Mouse (Mus musculus): ENCODE results near the gene Itgb3.
"Not testable (repeated sequence)": the region's sequence is repeated elsewhere in the genome, so short reads cannot be mapped to it uniquely, and the experiment has no call there.

The Itgb3 gene

DNA sequence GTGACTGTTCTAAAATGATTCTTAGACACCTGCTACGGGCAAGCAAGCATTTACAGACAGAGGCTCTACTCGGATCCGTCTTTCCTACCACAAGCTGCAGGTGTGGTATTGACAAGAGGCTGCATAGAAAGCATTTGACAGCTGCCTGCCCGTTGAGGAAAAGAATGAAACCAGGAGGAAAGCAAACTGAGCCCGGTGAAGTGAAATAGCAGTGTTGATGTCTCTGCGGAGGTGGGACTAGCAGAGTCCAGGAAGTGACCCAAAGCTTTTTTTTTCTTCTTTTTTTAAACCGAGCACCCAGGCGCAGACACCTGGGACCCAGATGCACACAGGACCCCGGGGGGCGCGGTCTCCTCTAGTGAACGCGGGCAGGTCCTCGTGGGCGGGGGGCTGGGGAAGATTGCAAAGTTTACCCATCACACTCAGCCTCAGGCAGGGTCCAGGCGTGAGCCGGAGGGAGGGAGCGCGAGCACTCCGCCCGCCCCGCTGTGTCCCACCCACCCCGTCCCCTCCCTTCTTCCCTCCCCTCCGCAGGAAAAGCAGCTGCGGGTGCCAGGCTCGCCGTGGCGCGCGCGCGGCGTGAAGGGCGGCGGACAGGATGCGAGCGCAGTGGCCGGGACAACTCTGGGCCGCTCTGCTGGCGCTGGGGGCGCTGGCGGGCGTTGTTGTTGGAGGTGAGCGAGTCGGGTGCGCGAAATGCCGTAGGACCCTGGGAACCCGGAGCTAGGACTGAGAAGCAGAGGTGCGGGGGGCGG is at the start of gene Itgb3:
Itgb3 (plus strand) TSS at position 510 of the 755 bp plus-strand sequence.
- peak; percentile 76 to 85 for DNase-seq

DNA sequence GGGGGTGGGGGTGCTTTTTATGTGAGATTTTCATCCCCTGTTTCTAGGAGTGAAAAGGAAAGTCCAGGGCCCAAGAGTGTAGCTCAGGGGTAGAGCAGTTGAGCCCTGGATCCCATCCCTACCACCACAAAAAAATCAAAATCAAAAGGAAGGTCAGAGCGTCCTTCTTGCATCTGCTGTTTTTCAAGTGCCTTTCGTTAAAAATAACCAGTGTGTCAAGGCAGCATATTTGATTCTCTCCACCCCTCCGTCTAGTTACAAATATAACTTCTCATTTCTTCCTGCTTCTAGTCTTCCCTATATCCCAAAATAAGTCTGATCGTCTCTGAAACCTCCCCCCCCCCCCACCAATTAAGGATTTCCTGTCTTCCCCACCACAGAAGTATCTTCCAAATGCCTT is 49.7 kb upstream of the Itgb3 start:
- no peak for DNase-seq

DNA sequence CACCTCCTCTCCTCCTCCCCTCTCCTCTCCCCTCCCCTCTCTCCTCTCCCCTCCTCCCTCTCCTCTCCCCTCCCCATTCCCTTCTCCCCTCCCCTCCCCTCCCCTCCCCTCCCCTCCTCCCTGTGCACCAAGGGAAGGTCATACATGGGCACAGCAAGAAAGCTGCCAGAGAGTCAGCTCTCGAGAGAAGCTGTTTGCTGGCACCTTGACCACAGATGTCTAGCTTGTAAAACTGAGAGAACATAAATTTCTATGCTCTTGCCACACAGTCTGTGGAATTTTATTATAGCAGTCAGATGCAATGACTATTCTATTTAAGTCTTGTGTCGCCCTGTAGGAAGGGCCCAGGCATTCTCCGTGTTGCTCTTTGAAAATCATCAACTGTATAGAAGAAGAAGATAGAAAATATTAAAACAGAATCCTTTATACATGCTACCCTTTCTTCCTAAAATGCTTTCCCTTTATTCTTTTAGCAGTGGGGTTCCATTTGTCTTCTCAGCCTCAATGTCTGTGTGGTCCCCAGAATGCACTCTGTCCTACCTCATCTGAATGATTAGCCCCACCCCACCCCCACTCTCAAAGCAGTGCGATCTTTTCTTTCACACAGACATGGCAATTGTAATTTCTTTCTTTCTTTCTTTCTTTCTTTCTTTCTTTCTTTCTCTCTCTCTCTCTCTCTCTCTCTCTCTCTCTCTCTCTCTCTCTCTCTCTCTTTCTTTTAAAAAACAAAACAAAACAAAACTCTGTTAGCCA is 49.0 kb upstream of the Itgb3 start:
- no peak for DNase-seq

DNA sequence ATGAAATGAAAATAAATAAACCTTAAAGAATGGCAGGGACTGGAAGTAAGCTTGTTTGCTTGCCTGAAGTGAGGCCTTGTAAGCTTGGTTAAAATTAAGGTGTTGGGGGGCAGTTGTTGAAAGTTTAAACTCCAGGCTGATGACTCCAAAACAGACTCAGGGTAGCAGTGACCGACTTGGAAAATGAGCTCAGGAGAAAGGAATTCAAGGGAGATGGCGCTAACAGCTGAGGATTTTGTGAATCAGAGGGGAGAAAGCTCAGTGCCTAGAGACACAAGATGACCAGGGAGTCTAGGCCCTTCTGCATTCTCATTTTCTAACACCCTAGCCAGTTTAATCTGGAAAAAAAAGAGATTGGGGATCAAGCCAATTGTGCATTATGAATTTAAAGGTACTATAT is 46.8 kb upstream of the Itgb3 start:
- no peak for DNase-seq

DNA sequence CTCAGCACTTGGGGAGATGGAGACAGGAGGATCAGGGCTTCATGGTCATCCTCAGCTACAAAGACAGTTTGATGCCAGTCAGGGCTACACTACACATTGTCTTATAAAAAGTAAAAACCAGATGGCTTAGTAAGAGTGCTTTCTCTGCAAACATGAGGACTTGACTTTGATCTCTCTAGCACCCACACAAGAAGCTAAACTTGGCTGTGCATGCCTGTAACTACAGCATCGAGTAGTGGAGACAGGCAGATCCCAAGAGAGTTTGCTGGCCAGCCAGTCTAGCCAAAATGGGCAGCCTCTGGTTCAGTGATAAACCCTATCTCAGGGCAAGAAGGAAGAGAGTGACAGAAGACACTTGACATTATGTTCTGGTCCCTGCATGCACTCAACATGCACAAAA is 44.3 kb upstream of the Itgb3 start:
- no peak for DNase-seq

DNA sequence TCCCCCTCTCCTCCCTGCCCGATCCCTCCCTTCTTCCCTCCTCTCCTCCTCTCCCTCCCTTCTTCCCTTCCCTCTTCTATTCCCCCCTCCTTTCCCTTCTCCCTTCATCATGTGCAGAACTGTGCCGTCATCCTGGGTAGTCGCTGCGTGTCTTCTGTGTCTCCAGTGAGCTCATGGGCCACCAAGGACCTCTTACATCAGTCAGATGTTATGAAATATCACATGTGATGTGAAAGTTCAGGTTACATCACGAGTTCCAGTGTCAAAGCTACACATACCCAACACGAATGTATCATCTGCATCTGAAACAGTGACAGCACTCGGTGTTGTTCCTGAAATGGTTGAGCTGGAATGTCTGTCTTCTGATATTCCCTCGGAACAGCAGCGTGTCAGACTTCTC is 42.6 kb upstream of the Itgb3 start:
- no peak for DNase-seq

DNA sequence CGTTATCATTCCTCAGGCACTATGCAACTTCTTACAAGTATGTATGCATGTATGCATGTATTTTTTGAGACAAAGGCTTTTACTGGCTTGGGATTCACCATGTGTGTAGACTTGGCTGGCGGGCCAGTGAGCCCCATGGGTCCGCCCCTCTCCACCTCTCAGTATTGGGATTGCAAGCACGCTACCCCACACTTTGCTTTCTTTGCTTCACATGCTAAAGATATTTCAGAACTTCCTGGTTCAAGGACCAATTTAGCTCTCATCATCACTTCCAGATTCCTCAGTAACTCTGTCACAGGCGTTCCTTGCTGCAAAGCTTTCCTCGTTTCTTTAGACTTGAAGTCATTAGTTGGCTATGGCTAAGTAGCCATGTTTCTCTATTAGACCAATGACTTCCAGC is 41.7 kb upstream of the Itgb3 start:
- DNase-seq = no peak

DNA sequence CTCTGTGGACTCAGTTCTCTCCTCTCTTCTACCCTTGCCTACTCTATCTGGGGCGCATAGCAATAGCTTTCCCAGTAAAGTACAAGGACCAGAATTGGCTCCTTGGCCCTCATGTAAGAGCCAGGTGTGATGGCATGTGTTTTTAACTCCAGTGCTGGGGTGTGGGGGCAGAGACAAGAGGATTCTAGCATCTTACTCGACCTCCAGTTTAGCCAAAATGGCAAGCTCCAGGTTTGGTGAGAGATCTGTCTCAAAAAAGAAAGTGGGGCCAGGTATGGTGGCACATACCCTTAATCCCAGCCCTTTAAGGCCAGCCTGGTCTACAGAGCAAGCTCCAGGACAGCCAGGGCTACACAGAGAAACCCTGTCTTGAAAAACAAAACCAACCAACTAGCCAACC is 41.0 kb upstream of the Itgb3 start:
- no peak for DNase-seq

DNA sequence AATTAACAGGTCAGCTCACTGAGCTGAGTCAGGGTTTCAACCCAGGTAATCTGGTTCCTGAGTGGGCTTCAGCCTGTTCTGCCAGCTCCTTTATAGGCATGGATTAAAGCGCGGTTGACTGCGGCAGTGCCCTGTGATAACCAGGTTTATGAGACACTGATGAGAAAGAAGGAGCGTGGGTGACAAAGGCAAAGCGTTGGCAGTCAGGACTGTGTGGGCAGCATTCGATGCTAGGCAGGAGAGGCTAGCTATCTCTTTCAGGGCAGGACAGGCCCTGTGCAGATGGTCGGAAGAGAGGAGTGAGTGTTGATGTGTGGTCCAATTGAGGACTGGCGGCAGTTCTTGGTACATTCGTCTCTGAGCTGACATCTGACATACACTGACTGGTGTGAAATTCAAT is 40.1 kb upstream of the Itgb3 start:
- DNase-seq = no peak

DNA sequence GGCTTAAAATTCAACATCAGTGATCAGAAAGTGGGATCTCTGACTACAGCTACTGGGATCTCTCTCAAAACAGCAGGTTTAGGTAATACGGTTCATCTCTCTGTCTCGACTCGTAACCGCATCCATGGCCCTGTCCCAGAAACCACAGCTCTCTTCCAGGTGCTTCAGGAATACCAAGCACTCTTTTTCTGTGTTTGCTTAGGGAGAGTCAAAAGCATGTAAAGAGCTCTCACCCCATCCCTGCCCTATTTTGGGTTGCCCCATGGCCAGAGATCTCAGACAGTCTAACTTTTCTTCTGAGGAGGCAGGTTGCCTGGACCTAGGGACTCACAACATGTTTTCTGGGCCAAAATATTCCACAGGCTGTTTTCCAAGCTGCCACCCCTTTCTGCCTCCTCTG is 39.5 kb upstream of the Itgb3 start:
- DNase-seq = no peak

DNA sequence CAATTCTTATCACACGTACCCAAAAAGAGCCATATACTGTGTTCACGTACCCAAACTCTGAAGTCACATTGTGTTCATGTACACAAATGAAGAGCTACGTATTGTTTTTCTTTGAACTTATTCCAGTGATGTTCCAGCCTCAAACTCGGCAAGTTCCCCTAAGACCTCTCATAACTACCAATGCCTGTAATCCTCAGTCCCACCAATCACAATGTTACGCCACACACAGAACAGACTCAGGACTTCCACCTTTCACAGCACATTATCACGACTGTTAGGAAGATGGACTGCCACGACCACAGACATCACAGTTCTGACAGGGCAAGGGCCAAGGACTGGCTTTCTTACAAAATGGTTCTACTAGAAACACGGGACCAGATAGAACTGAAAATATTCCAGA is 37.3 kb upstream of the Itgb3 start:
- not testable (repeated sequence) for DNase-seq

DNA sequence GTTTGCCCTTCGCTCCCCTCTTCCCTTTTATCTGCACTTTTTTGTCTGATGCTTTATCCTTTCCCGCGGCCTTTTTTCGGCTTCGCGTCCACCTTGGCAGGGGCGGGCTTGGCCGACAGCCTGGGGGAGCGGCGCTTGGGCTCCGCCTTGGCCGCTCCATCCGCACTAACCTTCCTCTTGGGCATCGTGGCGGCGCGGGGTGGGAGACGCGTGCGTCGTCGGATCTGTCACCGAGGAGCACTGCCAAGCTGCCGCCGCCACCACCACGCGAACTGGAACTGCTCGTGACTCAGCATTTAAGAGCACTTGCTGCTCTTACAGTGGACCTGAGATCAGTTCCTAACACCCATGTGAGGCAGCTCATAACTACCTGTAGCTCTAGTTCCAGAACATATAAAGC is 36.4 kb upstream of the Itgb3 start:
- not testable (repeated sequence) for DNase-seq

DNA sequence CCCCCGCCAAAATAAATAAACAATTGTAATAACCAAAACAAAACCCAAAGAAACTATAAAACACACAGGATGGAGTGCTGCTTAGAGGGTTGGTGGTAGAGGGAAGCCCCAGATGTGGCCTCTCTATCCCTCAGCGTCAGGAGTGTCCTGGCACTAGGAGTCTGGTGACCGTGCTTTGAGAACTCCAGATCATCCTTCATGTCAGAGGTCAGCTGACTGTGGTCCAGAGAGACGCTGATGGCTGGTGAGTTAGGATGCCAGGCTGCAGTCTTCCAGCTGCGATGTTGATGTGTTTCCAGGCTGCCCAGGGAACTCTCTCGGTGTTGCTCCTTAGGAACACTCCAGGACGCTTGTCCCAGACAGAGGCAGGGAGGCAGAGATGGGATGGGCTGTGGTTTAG is 35.7 kb upstream of the Itgb3 start:
- no peak for DNase-seq

DNA sequence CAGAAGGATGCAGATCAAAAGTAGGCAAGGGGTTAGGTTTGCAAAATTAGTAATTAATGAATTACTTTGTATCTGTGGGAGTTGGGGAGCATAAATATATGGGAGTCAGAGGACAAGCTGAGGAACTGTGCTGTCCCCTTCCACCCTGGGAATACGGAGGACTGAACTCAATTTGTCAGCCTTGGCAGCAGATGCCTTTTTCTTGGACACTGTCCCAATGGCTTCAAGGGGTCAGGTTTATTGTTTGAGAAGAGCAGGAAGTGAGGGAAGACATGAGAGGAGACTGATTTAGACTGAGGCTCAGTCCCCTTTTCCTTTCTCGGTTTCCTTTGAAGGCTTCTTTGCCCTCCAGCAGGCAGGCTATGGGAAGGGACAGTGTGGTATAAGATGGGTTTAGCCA is 35.2 kb upstream of the Itgb3 start:
- no peak for DNase-seq

DNA sequence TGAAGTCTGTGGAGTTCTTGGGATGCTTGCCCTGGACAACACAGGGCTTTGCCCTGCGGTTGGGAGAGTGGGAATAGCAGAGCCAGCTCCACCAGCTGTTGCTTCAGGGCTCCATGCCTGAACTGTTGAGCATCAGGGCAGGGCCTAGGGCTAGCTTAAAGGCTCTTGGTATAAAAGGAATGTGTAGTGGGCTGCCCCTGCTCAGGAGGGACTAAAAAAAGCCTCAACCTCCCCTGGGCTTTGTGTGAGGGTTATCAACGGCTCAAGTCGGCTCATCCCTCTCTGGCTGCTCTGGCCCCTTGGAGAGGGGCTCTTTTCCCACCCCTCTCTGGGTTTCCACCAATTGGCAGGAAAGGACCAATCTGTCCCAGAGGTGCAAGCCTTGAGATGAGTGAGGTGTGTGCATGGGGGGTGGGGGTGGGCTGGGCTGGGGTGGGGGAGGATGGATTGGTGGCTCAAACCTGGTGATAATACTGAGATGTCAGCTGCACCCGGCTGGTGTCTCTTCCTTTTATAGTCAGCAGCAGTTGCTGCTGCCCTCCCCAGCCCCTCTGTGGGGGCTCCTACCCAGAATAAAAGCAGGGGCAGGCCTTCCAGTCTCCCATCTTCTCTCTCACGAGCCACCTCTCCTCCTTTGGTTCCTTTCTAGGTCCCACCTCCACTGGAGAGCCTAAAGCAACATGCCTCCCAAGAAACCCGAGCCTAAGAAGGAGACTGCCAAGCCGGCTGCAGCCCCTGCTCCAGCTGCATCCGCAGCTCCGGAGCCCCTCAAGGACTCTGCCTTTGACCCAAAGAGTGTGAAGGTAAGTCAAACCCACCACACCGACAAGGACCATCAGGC is 30.8 kb upstream of the Itgb3 start:
- DNase-seq = no peak

DNA sequence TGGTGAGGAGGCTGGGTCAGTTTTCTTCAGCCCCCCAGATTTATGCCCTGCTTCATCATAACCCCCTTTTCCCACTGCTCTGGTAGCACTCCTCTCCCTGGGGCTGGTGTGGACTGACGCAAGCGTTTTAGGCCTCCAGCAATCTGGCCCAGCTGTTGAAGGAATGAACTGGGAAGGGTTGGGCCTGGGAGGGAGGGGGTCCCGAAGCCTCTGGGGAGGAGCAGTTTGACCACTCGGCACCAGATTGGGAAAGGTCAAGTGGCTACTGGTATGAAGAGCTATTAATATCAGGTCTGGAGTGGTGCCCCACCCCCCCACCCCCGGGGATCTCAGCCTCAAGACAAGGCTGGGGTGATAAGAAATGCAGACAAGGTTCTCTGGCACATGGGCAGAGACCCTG is 29.7 kb upstream of the Itgb3 start:
- DNase-seq = no peak

DNA sequence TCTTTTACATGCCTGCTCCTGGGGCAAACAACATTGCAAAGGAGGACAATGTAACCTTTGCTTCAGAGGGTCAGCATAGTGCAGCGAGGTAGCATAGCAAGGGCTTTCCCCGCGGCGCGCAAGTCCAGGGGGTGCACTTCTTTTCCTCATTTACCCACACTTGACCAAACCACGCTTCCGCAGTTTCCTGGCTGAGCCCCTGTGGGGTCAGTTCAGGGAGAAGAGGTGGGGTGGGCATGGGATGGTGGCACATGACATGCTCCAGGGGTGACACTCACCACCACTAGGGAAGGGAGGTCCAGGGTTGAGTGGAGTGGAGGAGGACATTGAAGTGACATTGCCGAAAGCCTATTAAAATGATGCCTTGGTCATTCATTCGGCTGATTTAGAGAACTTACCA is 28.7 kb upstream of the Itgb3 start:
- no peak for DNase-seq

DNA sequence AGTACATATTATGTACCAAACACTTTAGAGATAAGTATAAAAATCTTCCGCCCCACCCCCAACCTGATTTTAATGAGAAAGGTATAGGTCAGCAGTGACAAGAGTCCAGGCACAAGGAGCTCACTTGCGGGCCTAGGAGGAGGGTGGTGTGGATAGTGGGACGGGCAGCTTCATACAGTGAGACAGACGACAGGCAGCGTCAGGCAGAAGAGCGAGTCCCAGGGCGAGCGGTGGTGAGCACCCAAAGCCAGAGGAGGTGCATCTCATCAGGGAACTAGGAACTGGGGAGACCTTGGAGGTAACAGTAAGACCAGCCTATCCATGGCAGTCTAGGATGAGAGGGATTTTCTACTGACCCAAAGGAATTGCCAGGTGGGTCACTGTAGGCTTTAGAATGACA is 28.2 kb upstream of the Itgb3 start:
- DNase-seq = no peak

DNA sequence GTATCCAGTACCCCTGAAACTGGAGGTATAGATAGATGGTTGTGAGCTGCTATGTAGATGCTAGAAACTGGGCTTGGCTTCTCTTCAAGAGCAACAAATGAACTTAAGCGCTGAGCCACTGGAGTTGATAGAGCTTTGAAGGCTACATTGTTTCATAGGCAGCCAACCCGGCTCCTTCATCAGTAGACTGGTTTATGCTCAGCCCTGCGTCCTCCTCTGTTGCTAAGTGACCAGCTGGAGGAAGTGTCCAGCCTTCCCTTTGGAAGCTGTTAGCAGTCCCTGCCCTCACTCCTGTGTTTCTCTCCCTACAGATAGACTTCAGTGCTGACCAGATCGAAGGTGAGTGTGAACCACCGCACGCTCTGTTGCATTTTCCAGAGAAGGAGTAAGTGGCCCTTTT is 27.7 kb upstream of the Itgb3 start:
- no peak for DNase-seq

DNA sequence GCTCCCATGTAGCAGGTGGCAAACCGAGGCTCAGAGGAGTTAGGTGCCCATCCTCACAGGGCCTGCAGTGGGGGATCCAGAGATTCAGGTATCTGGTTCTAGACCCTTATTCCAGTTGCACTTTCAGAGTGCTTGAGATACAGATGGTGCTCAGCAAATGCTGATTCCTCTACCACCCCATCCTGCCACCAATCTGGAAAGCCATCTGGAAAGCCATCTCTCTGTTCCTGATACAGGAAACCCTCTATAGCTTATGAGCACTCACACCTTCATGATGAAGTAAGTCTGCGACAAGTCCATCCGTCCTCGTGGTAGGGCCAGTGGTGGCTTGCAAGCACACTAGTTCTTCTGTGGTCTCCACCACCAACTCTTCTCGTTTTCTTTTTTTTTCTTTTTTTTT is 27.2 kb upstream of the Itgb3 start:
- DNase-seq = no peak

DNA sequence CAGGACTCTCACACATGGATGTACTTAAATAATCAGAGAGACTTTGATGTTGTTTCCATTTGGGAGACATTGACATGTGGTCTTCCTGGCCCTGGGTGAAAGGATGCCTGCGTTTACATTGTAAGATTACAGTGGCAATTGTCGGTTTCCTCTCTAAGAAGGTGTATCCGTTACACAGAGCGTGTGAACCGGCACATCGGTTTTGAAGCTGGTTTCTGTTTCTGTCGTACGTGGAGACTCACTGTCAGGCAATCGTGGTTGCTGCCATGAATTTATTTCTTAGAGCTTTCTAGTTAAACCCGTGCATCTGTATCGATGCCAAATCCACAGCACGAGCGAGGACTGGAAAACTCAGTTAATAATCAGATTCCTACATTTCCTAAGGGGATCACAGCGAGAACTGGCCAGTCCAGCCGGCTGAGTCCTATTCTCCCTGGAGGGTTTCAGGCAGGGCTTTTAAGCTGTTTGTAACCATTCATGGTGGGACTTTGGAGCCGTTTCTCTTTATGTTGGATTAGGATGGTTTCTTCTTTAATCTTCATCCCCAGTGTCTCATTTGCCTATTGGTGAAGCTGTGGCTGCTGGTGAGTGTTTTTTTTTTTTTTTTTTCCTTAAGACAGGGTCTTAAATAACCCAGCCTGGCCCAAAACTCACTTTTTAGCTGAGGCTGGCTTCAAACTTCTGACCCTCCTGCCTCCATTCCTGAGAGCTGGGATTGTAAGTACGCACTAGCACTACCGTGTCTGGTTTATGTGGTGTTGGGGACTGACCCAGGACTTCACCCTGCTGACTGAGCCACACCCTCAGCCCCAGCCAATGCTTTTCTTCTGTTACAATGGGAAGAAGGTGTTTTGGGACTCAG is 26.1 kb upstream of the Itgb3 start:
- peak; percentile 35 to 41 for DNase-seq

DNA sequence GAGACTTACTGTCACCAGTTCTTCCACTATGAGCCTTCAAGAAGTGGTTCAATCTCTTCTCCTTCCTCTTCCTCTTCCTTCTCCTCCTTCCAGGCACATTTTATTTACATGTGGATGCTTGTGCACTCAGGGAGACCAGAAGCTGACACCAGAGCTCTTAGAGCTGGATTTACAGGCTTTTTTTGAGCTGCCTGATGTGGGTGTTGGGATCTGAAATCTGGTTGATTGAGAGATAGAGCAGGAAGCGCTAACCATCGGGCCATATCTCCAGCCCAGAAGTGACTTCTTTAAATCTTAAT is 25.5 kb upstream of the Itgb3 start:
- no peak for DNase-seq

Data from spleen, adult 18-20 months (tissue).